Mouse (Mus musculus): ENCODE measurements around the gene Coq8b. TPM values are rescaled to one million over a fixed set of nuclear protein-coding genes. Genes with fewer than 3 reads are reported as not detected.

The Coq8b gene
- polyA plus RNA-seq, 1 experiment from 2014 or later, result 19.7 TPM

DNA sequence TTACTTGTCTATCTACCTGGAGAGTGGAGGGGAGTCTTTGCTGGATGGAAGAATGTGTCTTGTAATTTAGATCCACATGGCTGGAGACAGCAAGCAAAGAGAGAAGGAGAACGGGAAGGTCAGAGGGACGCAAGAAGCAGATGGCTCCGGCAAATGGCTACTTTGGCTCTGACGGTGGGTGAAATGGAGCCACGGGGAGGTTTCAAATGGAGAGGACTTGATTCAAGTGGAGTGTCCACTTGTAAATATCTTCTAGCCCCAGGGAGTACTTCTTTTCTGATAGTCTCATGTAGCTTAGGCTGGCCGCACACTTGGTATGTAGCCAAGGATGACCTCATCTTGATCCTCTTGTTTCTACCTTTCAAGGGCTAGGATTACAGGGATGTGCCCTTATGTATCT, 66.0 kb downstream of the Coq8b start:
- Histone ChIP-seq H3K9ac (replicated peaks; ENCODE audit: low read depth, low read length) (no peak overlapping the region), H3K4me1 (ENCODE audit: control insufficient read depth, insufficient read depth, low read length) (peaks cover 7% of the 10 kb centered on the region), H3K4me2 (replicated peaks; ENCODE audit: low read depth, low read length) (no peak overlapping the region), H3K9me3 (ENCODE audit: control insufficient read depth, low read depth, low read length) (no peaks in the 10 kb centered on the region), H3K4me3 (ENCODE audit: low read depth, low read length) (no peak overlapping the region), H3K36me3 (ENCODE audit: control insufficient read depth, insufficient read depth, low read length) (no peaks in the 10 kb centered on the region), H3K27me3 (ENCODE audit: control insufficient read depth, insufficient read depth, low read length) (no peaks in the 10 kb centered on the region), H3K27ac (ENCODE audit: low read length) (peak overlapping the region; percentile 63; the same call in 1 of the 2 replicates)
- ATAC-seq (ENCODE audit: insufficient number of reproducible peaks, insufficient read depth, low FRiP score, low read depth), result no peak
- 76% methylated on average over 6 of the region's 6 CpGs for WGBS

DNA sequence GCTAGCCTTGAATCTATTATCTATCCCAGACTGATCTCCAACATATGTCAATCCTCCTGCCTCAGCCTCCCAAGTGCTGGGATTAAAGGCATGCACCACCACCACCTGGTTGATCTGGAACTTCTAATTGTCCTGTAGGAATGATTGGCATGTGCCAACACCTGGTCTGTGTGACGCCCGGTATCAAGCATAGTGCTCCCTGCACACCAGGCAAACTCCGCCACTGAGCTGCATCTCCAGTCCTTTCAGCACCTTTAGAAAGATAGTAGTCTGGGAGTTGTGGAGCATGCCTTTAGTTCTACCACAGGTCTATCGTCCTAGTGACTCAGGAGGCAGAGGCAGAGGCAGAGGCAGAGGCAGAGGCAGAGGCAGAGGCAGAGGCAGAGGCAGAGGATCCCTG, 67.5 kb downstream of the Coq8b start:
- Histone ChIP-seq H3K9me3 (ENCODE audit: control insufficient read depth, low read depth, low read length) (no peaks in the 10 kb centered on the region), H3K4me3 (ENCODE audit: low read depth, low read length) (no peak overlapping the region), H3K36me3 (ENCODE audit: control insufficient read depth, insufficient read depth, low read length) (0 out of 2 replicates have a peak, but pooled peaks cover 2% of the 10 kb centered on the region), H3K4me1 (ENCODE audit: control insufficient read depth, insufficient read depth, low read length) (peaks cover 7% of the 10 kb centered on the region), H3K27ac (ENCODE audit: low read length) (no peak overlapping the region), H3K9ac (replicated peaks; ENCODE audit: low read depth, low read length) (no peak overlapping the region), H3K27me3 (ENCODE audit: control insufficient read depth, insufficient read depth, low read length) (no peaks in the 10 kb centered on the region), H3K4me2 (replicated peaks; ENCODE audit: low read depth, low read length) (no peak overlapping the region)
- ATAC-seq (ENCODE audit: insufficient number of reproducible peaks, insufficient read depth, low FRiP score, low read depth), result no peak
- WGBS, result 85% methylated on average over 4 of the region's 4 CpGs

DNA sequence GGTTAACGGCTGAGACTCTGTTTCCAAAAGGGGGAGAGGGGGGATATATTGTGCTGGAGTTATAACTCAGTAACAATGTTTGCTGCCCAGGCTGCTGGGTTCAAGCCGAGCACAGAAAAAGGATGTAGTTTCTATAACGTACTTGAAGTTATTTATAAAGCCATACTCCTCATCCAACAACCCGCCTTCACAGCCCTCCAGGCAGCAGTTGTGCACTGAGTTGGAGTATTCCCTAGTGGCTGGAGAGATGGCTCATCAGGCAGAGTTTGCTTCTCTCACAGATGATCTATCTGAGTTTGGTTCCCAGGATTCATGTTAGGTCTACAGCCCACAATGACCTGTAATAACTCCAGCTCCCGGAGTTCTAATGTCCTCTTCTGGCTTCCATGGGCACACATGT, 68.0 kb downstream of the Coq8b start:
- peaks cover 6% of the 10 kb centered on the region; the same call in 1 of the 2 replicates for H3K36me3 ChIP-seq (ENCODE audit: control insufficient read depth, insufficient read depth, low read length)
- no peaks in the 10 kb centered on the region for H3K27me3 ChIP-seq (ENCODE audit: control insufficient read depth, insufficient read depth, low read length)
- ATAC-seq (ENCODE audit: insufficient number of reproducible peaks, insufficient read depth, low FRiP score, low read depth), result no peak
- H3K4me1 ChIP-seq (ENCODE audit: control insufficient read depth, insufficient read depth, low read length), result peaks cover 7% of the 10 kb centered on the region
- no peak overlapping the region for H3K9ac ChIP-seq (replicated peaks; ENCODE audit: low read depth, low read length)
- H3K9me3 ChIP-seq (ENCODE audit: control insufficient read depth, low read depth, low read length), result no peaks in the 10 kb centered on the region
- H3K4me3 ChIP-seq (ENCODE audit: low read depth, low read length), result no peak overlapping the region
- H3K4me2 ChIP-seq (replicated peaks; ENCODE audit: low read depth, low read length), result no peak overlapping the region
- no peak overlapping the region for H3K27ac ChIP-seq (ENCODE audit: low read length)
- WGBS, result 64% methylated on average over 5 of the region's 5 CpGs

DNA sequence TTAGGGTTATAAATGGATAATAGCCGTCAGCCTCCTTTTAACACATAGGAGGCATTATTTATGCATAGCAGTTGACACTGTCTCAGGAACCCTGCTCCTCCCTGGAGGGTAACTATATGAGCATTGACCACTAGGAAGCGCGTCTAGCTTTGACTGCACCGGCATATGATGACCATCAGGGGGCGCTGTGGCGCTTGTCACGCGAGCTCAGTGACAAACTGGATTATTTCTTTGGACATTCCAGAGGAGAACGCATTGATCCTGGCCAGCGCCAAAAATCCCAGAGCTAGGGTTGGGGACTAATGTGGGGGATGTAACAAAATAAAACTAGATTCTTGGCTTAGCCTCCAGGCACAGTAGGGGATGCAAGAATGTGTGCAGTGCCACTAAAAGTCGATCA, 69.3 kb downstream of the Coq8b start:
- Histone ChIP-seq H3K27ac (ENCODE audit: low read length) (no peak overlapping the region), H3K9me3 (ENCODE audit: control insufficient read depth, low read depth, low read length) (no peaks in the 10 kb centered on the region), H3K27me3 (ENCODE audit: control insufficient read depth, insufficient read depth, low read length) (no peaks in the 10 kb centered on the region), H3K36me3 (ENCODE audit: control insufficient read depth, insufficient read depth, low read length) (peaks cover 14% of the 10 kb centered on the region), H3K4me3 (ENCODE audit: low read depth, low read length) (no peak overlapping the region), H3K4me1 (ENCODE audit: control insufficient read depth, insufficient read depth, low read length) (peaks cover 7% of the 10 kb centered on the region), H3K4me2 (replicated peaks; ENCODE audit: low read depth, low read length) (no peak overlapping the region), H3K9ac (replicated peaks; ENCODE audit: low read depth, low read length) (no peak overlapping the region)
- ATAC-seq (ENCODE audit: insufficient number of reproducible peaks, insufficient read depth, low FRiP score, low read depth), result no peak
- 9% methylated on average over 11 of the region's 11 CpGs for WGBS

DNA sequence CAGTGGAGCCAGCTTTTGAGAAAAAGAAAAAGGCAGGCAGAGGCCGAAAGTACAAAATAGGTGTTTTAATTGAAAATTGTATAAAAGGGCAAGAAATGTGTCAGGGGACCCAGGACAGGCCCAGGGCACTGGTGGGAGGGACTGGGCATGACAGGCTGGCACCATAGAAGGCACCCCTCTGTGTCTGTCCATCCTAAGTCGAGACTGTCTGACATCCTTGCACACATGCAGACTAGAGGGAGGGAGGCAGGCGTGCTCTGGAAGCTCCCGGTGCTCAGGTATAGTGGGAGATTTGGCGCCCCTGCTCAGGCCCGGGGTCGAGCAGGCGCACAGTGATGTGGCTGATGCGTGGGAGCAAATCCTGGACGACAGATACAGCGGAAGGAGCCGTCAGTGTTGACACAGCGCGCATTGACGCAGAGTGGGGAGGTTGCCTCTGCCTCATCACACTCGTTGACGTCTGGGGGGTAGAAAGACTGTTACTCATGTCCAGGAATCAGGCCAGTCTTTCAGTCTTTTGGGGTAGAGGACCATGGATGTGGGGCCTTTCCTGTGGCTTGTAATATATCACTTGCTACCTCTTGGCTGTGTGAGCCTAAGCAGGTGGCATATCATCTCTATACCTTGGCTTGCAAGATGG, 72.4 kb downstream of the Coq8b start:
- Histone ChIP-seq H3K36me3 (ENCODE audit: control insufficient read depth, insufficient read depth, low read length) (peaks cover 26% of the 10 kb centered on the region), H3K4me3 (ENCODE audit: low read depth, low read length) (no peak overlapping the region), H3K27ac (ENCODE audit: low read length) (no peak overlapping the region), H3K4me2 (replicated peaks; ENCODE audit: low read depth, low read length) (no peak overlapping the region), H3K27me3 (ENCODE audit: control insufficient read depth, insufficient read depth, low read length) (no peaks in the 10 kb centered on the region), H3K9me3 (ENCODE audit: control insufficient read depth, low read depth, low read length) (no peaks in the 10 kb centered on the region), H3K9ac (replicated peaks; ENCODE audit: low read depth, low read length) (no peak overlapping the region), H3K4me1 (ENCODE audit: control insufficient read depth, insufficient read depth, low read length) (0 out of 2 replicates have a peak, but pooled peaks cover 9% of the 10 kb centered on the region)
- ATAC-seq (ENCODE audit: insufficient number of reproducible peaks, insufficient read depth, low FRiP score, low read depth), result no peak
- 88% methylated on average over 17 of the region's 17 CpGs for WGBS

DNA sequence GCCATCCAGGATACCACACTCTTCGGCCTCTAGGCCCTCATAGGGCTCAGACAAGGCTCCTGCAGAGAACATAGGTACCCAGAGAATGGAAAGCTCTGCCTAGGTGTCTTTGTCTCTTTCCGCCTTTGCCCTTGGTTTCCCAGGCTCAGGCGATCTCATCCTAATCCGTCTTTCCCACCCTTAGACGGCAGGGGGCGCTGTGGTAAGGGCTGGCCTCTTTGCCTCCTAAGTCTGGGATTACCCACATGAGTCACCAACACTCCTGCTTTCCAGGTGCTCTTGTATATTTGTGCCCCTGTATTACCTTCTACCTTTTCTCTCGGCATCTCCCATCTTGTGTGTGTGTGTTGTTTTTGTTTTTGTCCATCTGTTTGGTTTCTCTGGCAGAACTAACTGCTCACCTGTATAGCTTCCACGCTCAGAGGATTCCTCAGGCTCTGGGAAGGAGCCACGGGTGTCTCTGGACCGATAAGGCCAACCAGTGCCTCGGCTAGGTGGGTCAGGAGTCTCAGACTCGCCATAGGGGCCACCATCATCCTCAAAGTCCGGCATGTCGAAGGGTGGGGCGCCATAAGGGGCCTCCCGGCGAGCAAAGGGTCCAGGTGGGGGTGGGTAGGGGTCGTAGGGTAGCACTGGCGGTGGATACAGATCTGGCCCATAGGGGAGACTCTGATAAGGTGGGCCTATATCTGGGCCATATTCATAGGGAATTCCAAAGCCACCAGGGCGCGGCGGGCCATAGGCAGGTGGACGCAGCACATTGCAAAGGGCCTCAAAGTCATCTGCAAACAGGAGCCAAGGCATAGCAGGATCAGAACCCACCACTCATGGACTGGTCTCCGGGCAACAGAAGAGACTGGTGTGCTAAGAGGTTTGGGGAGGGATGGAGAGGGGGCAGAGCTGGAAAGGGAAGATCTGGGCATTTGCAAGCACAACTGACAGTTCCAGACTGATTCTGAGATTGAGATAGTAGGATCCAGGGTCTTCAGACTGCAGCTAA, 73.6 kb downstream of the Coq8b start:
- no peaks in the 10 kb centered on the region for H3K27me3 ChIP-seq (ENCODE audit: control insufficient read depth, insufficient read depth, low read length)
- no peak for ATAC-seq (ENCODE audit: insufficient number of reproducible peaks, insufficient read depth, low FRiP score, low read depth)
- WGBS, result 77% methylated on average over 24 of the region's 24 CpGs

DNA sequence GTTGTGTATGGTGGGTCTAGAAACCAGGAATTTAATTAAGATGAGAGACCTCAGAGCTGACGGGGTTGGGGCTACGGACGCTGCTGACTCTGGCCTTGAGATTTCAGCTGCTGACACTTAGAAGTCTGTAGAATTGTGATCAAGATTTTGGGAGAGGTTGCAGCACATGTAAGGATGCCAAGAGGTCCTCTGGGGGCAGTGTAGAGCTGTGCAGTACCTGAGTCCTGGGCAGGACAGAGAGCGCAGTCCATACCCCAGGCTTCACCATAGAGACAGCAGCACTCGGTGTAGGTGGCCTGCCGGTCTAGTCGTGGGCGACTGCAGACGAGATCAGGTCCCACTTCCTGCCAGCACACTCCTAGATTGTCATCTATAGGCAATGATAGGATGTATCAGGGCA, 74.7 kb downstream of the Coq8b start:
- Histone ChIP-seq H3K36me3 (ENCODE audit: control insufficient read depth, insufficient read depth, low read length) (peaks cover 26% of the 10 kb centered on the region), H3K9me3 (ENCODE audit: control insufficient read depth, low read depth, low read length) (no peaks in the 10 kb centered on the region), H3K4me1 (ENCODE audit: control insufficient read depth, insufficient read depth, low read length) (0 out of 2 replicates have a peak, but pooled peaks cover 13% of the 10 kb centered on the region), H3K27ac (ENCODE audit: low read length) (no peak overlapping the region), H3K4me3 (ENCODE audit: low read depth, low read length) (no peak overlapping the region), H3K4me2 (replicated peaks; ENCODE audit: low read depth, low read length) (no peak overlapping the region), H3K9ac (replicated peaks; ENCODE audit: low read depth, low read length) (no peak overlapping the region), H3K27me3 (ENCODE audit: control insufficient read depth, insufficient read depth, low read length) (no peaks in the 10 kb centered on the region)
- no peak for ATAC-seq (ENCODE audit: insufficient number of reproducible peaks, insufficient read depth, low FRiP score, low read depth)
- WGBS, result 73% methylated on average over 9 of the region's 9 CpGs

More for the DNA sequence above, 73.6 kb downstream of the Coq8b start:
- Histone ChIP-seq H3K9ac (replicated peaks; ENCODE audit: low read depth, low read length) (no peak overlapping the region), H3K36me3 (ENCODE audit: control insufficient read depth, insufficient read depth, low read length) (peaks cover 26% of the 10 kb centered on the region), H3K9me3 (ENCODE audit: control insufficient read depth, low read depth, low read length) (no peaks in the 10 kb centered on the region), H3K4me1 (ENCODE audit: control insufficient read depth, insufficient read depth, low read length) (0 out of 2 replicates have a peak, but pooled peaks cover 15% of the 10 kb centered on the region), H3K4me2 (replicated peaks; ENCODE audit: low read depth, low read length) (no peak overlapping the region), H3K27ac (ENCODE audit: low read length) (no peak overlapping the region), H3K4me3 (ENCODE audit: low read depth, low read length) (no peak overlapping the region)

Data from stomach, embryonic 14.5 days (tissue).